Mouse (Mus musculus) thymus, adult 2 months (tissue): Measurements from ENCODE around the gene Krt79. TPM values are rescaled to one million over a fixed set of nuclear protein-coding genes. Genes with fewer than 3 reads are reported as not detected.

ENCODE experiments used
- DNase-seq: peaks from one replicate; pipeline ENCODE4 v3.0.0; 2021
- H3K27ac ChIP-seq: fragments of 200-500 bp; 2 replicates; pipeline ENCODE4 v1.5.1; 2012; ENCODE audit warnings: low read length, control low read depth; ENCODE audit not compliant: control insufficient read depth, insufficient read depth
- H3K27me3 ChIP-seq: fragments of 200-500 bp; 2 replicates; pipeline ENCODE4 v1.6.1; 2012; ENCODE audit warnings: mild to moderate bottlenecking, low read length, moderate library complexity, mixed read lengths; ENCODE audit not compliant: control insufficient read depth, insufficient read depth
- H3K36me3 ChIP-seq: fragments of 200-500 bp; 2 replicates; pipeline ENCODE4 v1.6.1; 2012; ENCODE audit warnings: mild to moderate bottlenecking, low read length, moderate library complexity; ENCODE audit not compliant: control insufficient read depth, insufficient read depth
- H3K4me1 ChIP-seq: fragments of 200-500 bp; replicated peaks from 2 replicates; pipeline ENCODE4 v1.6.1; 2012; ENCODE audit warnings: low read length; ENCODE audit not compliant: control insufficient read depth, insufficient read depth
- H3K4me3 ChIP-seq: fragments of 200-500 bp; 2 replicates; pipeline ENCODE4 v1.5.1; 2012; ENCODE audit warnings: mild to moderate bottlenecking, low read length, control low read depth, moderate library complexity; ENCODE audit not compliant: control insufficient read depth, insufficient read depth
- CTCF ChIP-seq: fragments of 200-500 bp; IDR thresholded peaks from 2 replicates; pipeline ENCODE4 v1.5.1; 2012; ENCODE audit warnings: mild to moderate bottlenecking, control low read depth, low read length, moderate library complexity, borderline replicate concordance; ENCODE audit not compliant: control insufficient read depth, poor library complexity, insufficient read depth; ENCODE audit errors: extremely low read depth
- POLR2A ChIP-seq: fragments of 200-500 bp; IDR thresholded peaks from 2 replicates; pipeline ENCODE4 v1.6.1; 2012; ENCODE audit warnings: mild to moderate bottlenecking, low read length, control low read depth, moderate library complexity; ENCODE audit not compliant: control insufficient read depth, poor library complexity, insufficient read depth; ENCODE audit errors: extremely low read depth
- WGBS: fragments of 180-500 bp; shearing (Covaris S2); methylation state at CpG from one replicate; pipeline ENCODE4 v1.1.7; 2018; 5-methylcytosine and 5-hydroxymethylcytosine counted together
- polyA plus RNA-seq: library from polyadenylated mRNA; depleted of rRNA; stranded (reverse); fragments of >200 nt; gene quantifications from 2 replicates; pipeline ENCODE4 v1.2.3, GENCODE M21; 2012

Krt79 gene
- polyA plus RNA-seq, 1 experiment = 1.8 TPM

DNA sequence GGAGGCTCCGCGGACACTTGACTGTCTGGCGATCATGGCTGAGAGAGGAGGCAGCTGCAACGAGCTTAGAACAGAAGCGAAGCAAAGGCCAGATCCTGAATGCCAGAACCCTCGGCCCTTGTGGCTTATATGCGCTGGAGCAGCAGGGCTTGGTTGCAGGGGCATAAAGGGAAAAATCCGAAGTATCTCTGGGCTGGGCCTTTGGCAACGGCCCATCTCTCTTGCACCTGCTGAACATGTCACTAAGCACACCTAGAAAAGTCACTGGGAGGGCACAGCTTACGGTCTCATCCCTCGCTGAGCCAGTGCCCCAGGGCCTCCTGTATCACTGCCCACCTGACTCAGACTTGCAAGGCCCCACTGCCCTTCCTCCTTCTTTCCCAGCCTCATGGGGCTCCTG lies 15.5 kb downstream of the Krt79 start, which contains the start of gene Krt4:
TSS of gene Krt4 (minus strand) at position 101 of the 400 bp plus-strand sequence.
- TF ChIP-seq POLR2A (no peak), CTCF (no peak)
- no peak within 1 kb of the TSS for H3K4me3 ChIP-seq
- H3K4me1 ChIP-seq = no peaks in the 10 kb centered on the region
- DNase-seq = no peak
- peaks cover under 1% of the 10 kb centered on the region; the same call in 1 of the 2 replicates for H3K27me3 ChIP-seq
- no peak within 1 kb of the TSS for H3K27ac ChIP-seq
- no peaks in the 10 kb centered on the region for H3K36me3 ChIP-seq
- 86% methylated on average over 11 of the region's 11 CpGs for WGBS

DNA sequence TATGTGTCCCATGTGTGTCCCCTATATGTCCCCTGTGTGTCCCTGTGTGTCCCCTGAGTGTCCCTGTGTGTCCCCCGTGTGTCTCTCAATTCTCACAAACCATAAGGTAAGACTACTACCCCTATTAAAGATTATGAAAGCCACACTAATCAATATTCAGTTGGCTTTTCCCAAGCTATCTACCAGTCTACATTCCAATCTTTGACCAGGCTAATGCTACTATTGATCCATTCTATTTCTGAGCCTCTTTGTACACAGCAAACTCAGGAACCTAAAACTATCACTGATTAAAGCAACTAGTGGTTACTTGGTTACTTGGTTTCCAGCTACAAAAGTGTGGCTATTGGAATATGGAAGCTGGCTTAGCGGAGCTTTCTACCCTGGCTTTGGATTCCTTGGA lies 17.8 kb downstream of the Krt79 start:
- no peaks in the 10 kb centered on the region for H3K27me3 ChIP-seq
- H3K36me3 ChIP-seq = no peaks in the 10 kb centered on the region
- no peak overlapping the region for H3K27ac ChIP-seq
- no peak overlapping the region for H3K4me3 ChIP-seq
- no peak for DNase-seq
- WGBS = 90% methylated on average over 2 of the region's 2 CpGs
- TF ChIP-seq CTCF = no peak
- TF ChIP-seq POLR2A = no peak
- H3K4me1 ChIP-seq = no peaks in the 10 kb centered on the region

DNA sequence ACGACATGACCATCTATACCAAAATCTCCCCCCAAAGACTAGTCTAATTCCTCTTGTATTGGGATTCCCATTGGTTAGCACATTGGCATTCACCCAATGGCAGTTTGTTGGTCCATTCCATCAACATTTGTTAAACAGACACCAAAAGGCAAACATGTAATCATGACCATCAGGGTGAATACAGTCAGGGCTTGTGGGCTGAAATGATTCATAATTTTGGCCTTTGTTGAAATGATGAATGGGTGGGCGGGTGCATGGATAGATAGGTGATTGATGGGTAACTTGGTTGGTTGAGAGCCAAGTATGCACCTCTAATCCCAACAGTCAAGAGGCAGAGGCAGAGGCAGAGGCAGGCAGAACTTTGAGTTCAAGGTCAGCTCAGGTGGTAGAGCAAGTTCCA lies 24.1 kb downstream of the Krt79 start:
- no peaks in the 10 kb centered on the region for H3K27me3 ChIP-seq
- no peak overlapping the region for H3K4me3 ChIP-seq
- WGBS = 78% methylated on average over 2 of the region's 2 CpGs
- DNase-seq = no peak
- TF ChIP-seq CTCF (no peak), POLR2A (no peak)
- no peak overlapping the region for H3K27ac ChIP-seq
- H3K4me1 ChIP-seq = no peaks in the 10 kb centered on the region
- H3K36me3 ChIP-seq = no peaks in the 10 kb centered on the region

DNA sequence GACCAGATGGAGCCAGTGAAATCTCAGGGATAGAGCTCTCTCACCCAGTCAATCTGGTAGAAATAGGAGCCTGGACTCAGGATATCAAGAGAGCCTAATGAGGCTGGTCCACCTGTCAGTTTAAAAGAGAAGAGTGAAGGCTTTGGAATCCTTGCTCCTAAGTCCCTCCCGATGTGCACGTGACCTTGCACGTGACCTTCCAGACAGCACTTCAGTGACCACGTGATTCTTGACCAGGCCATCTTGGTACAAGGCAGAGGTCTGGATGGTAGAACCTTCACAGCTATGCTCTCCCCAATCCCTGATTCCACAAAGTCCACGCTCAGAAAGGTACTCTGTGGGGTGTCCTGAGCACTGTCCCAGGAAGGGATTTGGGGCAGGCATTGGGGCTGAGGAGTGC lies 35.3 kb downstream of the Krt79 start:
- 89% methylated on average over 5 of the region's 5 CpGs for WGBS
- H3K36me3 ChIP-seq = no peaks in the 10 kb centered on the region
- no peak overlapping the region for H3K4me3 ChIP-seq
- TF ChIP-seq CTCF = no peak
- no peak for TF ChIP-seq POLR2A
- no peak for DNase-seq
- no peaks in the 10 kb centered on the region for H3K27me3 ChIP-seq
- no peak overlapping the region for H3K27ac ChIP-seq
- H3K4me1 ChIP-seq = no peaks in the 10 kb centered on the region

DNA sequence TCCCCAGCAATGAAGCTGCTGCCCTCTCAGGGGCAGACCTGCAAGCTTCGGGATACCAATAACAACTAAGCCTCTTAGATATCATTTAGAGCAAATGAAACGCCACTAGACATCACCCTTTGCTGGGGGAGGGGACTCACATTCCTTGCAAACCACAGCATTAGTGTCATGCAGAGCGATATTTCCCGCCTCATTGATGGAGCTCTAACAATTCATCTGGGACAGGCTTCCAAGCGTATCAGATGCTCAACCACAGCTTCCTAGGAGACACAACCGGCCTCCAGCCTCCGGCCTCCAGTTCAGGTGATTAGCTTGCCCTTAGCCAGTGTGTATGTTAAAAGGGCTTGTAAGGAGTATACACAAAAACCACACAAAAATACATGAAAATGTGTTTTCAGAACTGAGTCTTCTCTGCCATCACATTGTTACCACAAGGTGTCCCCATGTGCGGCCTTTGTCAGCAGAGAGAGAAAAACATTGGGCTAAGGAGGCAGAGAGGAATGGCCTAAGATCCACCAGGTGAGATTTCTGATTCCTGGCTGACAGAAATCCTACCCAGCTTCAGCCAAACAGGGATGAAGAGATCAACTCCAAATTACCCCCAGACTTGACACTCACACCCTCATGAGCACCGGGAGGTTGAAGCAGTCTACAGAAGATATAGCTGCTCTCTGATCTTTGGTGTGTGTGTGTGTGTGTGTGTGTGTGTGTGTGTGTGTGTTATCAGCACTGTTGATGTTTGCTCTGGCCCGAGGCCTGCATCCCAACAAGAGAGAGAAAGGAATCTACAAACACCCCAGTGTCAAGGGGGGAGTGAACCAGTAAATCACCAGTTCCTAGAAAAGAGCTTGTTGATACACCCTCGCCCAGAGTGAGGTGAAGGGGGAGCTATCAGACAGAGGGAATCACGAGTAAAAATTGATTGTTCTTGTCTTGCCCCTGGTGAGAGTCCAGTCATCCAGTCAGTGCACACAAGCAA lies 37.7 kb downstream of the Krt79 start:
- H3K36me3 ChIP-seq = no peaks in the 10 kb centered on the region
- TF ChIP-seq CTCF (no peak), POLR2A (no peak)
- no peak overlapping the region for H3K4me3 ChIP-seq
- 72% methylated on average over 12 of the region's 12 CpGs for WGBS
- DNase-seq = no peak
- H3K4me1 ChIP-seq = no peaks in the 10 kb centered on the region
- no peak overlapping the region for H3K27ac ChIP-seq
- H3K27me3 ChIP-seq = no peaks in the 10 kb centered on the region

DNA sequence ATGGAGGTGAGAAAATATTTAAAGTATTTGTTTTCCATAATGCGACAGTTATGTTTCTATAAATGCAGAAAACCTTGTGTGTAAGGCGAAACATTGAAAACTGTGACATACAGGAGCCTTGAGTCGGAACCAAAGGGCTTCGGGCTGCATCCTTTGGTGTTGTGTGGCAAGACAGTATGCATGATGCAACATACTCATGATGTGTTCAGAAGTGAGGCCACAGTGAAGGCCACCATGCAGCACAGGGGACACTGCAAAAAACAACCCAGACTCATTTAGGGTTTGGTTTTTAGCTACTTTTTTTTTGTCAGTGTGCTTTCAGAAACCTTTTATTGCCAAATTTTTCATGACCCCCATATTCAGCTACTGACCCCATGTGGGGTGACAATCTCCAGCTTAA lies 44.9 kb downstream of the Krt79 start:
- Histone ChIP-seq H3K4me3 (no peak overlapping the region), H3K27ac (no peak overlapping the region), H3K36me3 (no peaks in the 10 kb centered on the region), H3K4me1 (no peaks in the 10 kb centered on the region), H3K27me3 (no peaks in the 10 kb centered on the region)
- DNase-seq = no peak
- TF ChIP-seq POLR2A (no peak), CTCF (no peak)
- WGBS = 97% methylated on average over 4 of the region's 4 CpGs
